Mouse (Mus musculus): ENCODE data around the gene Rbm20.
"Not testable (repeated sequence)": the region's sequence is repeated elsewhere in the genome, so short reads cannot be mapped to it uniquely, and the experiment has no call there.

Rbm20 gene

GRCm38 (mm10) chr19:53676718-53677634, at the start of gene Rbm20:
Gene Rbm20 (plus strand): TSS chr19:53677306.
- DNase-seq (ENCODE audit: low spot score in 2 of 2): peak in 1 of 2 experiments; percentile 31

GRCm38 (mm10) chr19:53638041-53638440, 39.1 kb upstream of the Rbm20 start:
- DNase-seq (ENCODE audit: low spot score in 2 of 2): no peak

GRCm38 (mm10) chr19:53638727-53639126, 38.4 kb upstream of the Rbm20 start:
- DNase-seq (ENCODE audit: low spot score in 2 of 2): no peak

- DNase-seq (ENCODE audit: low spot score in 2 of 2): no peak
Measured at GRCm38 (mm10) chr19:53644020-53644595, 33.0 kb upstream of the Rbm20 start.

GRCm38 (mm10) chr19:53647301-53647700, 29.8 kb upstream of the Rbm20 start:
- DNase-seq (ENCODE audit: low spot score in 2 of 2): no peak

- no peak for DNase-seq (ENCODE audit: low spot score in 2 of 2)
Measured at GRCm38 (mm10) chr19:53648056-53648455, 29.1 kb upstream of the Rbm20 start.

- DNase-seq (ENCODE audit: low spot score in 2 of 2): peak; percentile 54 to 76
Measured at GRCm38 (mm10) chr19:53648802-53649236, 28.3 kb upstream of the Rbm20 start.

- peak in 1 of 2 experiments; percentile 16 for DNase-seq (ENCODE audit: low spot score in 2 of 2)
Measured at GRCm38 (mm10) chr19:53649361-53649760, 27.7 kb upstream of the Rbm20 start.

- DNase-seq (ENCODE audit: low spot score in 2 of 2): no peak
Measured at GRCm38 (mm10) chr19:53649802-53650201, 27.3 kb upstream of the Rbm20 start.

- no peak for DNase-seq (ENCODE audit: low spot score in 2 of 2)
Measured at GRCm38 (mm10) chr19:53650921-53651320, 26.2 kb upstream of the Rbm20 start.

- no peak for DNase-seq (ENCODE audit: low spot score in 2 of 2)
Measured at GRCm38 (mm10) chr19:53652267-53652666, 24.8 kb upstream of the Rbm20 start.

GRCm38 (mm10) chr19:53653624-53654467, 23.3 kb upstream of the Rbm20 start:
- no peak for DNase-seq (ENCODE audit: low spot score in 2 of 2)

GRCm38 (mm10) chr19:53656443-53656842, 20.7 kb upstream of the Rbm20 start:
- DNase-seq (ENCODE audit: low spot score in 2 of 2): not testable (repeated sequence)

- DNase-seq (ENCODE audit: low spot score in 2 of 2): no peak
Measured at GRCm38 (mm10) chr19:53657437-53657836, 19.7 kb upstream of the Rbm20 start.

- no peak for DNase-seq (ENCODE audit: low spot score in 2 of 2)
Measured at GRCm38 (mm10) chr19:53660722-53661420, 16.2 kb upstream of the Rbm20 start.

GRCm38 (mm10) chr19:53661938-53662722, 15.0 kb upstream of the Rbm20 start:
- no peak for DNase-seq (ENCODE audit: low spot score in 2 of 2)

GRCm38 (mm10) chr19:53664831-53665230, 12.3 kb upstream of the Rbm20 start:
- no peak for DNase-seq (ENCODE audit: low spot score in 2 of 2)

- DNase-seq (ENCODE audit: low spot score in 2 of 2): no peak
Measured at GRCm38 (mm10) chr19:53665391-53665790, 11.7 kb upstream of the Rbm20 start.

GRCm38 (mm10) chr19:53666708-53667107, 10.4 kb upstream of the Rbm20 start:
- no peak for DNase-seq (ENCODE audit: low spot score in 2 of 2)

GRCm38 (mm10) chr19:53668821-53669220, 8.3 kb upstream of the Rbm20 start:
- no peak for DNase-seq (ENCODE audit: low spot score in 2 of 2)
